Mouse (Mus musculus): ENCODE measurements at regions not wholly inside any gene's neighbourhood (a gene's known extent, or its start where the extent isn't known, plus 50 kb on each side); places are given as distances from the start of the nearest gene placed in this dataset.

DNA sequence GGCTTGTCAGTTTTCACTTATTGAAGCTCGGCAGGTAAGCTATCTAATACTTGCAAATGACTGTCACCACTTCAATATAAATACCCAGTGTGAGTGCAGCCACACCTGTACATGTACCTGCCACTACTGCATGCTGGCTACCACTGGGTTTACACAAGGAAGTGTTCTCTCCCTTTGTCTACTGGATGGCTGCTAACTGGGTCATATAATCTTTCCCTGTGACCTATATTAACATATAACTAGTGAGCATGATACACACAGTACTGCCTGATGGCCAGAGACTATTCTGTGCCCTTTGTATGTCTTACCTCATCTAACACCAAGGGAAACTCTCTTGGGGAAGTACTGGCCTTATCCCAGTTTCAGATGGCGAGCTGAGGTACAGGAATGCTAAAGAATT lies 285.5 kb upstream of the Id2 start:
- Histone ChIP-seq H3K27ac (no peak overlapping the region), H3K4me2 (no peak overlapping the region), H3K9me3 (replicated peaks) (no peaks in the 10 kb centered on the region), H3K27me3 (no peaks in the 10 kb centered on the region), H3K4me3 (no peak overlapping the region), H3K36me3 (ENCODE audit: poor library complexity, severe bottlenecking) (no peaks in the 10 kb centered on the region), H3K9ac (no peak overlapping the region), H3K4me1 (no peaks in the 10 kb centered on the region)
- ATAC-seq = no peak
- WGBS = 90% methylated on average over 2 of the region's 2 CpGs

DNA sequence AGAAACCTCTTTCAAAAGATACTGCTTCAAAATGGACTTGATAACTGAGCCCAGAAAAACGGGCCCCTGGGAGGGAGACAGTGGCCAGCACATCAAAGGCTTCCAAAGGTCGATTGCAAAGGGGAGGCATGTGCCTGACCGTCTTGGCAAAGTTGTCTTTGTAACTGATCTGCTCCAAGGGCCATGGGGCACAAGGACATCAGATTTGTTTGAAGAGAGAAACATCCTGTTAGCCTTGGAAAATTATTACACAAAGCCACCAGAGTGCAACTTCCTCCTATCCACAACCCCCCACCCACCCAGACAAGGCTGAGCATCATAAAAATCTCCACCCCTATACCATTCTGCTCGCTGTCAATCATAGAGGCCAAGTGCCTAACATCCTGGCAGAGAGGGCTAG lies 284.7 kb upstream of the Id2 start:
- ATAC-seq = no peak
- 67% methylated on average over 4 of the region's 4 CpGs for WGBS

DNA sequence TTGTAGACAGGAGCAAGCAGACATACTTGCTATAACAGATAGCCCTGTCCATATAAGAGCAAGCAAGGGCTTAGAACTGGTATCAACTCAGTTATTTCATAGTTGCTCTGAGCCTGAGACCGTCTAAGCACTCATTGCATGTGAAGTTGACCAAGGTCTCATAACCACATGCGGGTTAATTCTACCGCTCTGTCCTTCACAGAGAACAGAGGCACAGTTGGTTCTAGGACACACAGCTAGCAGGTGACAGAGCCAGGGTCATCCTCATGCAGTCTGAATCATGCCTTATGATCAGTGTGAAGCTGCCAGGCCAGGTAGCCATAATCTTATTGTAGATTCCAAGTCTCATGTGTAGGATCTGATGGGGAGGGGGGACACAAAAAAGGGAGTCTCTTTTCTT lies 283.1 kb upstream of the Id2 start:
- WGBS = 93% methylated on average over 3 of the region's 3 CpGs
- ATAC-seq = no peak

More for the DNA sequence above, 284.7 kb upstream of the Id2 start:
- Histone ChIP-seq H3K27ac (no peak overlapping the region), H3K9ac (no peak overlapping the region), H3K4me1 (peaks cover 4% of the 10 kb centered on the region), H3K36me3 (ENCODE audit: poor library complexity, severe bottlenecking) (no peaks in the 10 kb centered on the region), H3K9me3 (replicated peaks) (no peaks in the 10 kb centered on the region), H3K27me3 (no peaks in the 10 kb centered on the region), H3K4me3 (no peak overlapping the region), H3K4me2 (no peak overlapping the region)

DNA sequence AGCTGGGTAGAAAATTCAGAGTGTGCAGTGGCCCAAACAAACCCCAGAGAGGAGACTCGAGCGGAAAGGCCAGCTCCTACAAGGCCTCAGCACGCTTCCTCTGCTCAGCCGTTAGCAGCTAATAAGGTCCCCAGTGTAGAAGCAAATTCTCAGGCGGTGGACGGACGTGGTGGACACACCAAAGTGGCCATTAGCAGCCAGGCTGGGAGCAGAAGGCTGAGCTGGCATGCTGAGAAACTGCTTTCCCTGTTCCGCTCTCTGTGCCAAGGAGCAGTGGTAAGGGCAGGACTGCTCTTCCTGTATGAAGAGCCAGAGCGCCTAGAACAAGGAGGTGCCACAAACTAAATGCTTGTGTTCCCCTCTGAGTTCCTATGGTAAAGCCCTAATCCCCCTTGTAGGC lies 282.1 kb upstream of the Id2 start:
- Histone ChIP-seq H3K36me3 (ENCODE audit: poor library complexity, severe bottlenecking) (no peaks in the 10 kb centered on the region), H3K4me3 (no peak overlapping the region), H3K27me3 (no peaks in the 10 kb centered on the region), H3K9me3 (replicated peaks) (no peaks in the 10 kb centered on the region), H3K4me1 (peaks cover 10% of the 10 kb centered on the region), H3K27ac (no peak overlapping the region), H3K9ac (no peak overlapping the region), H3K4me2 (no peak overlapping the region)
- ATAC-seq = no peak
- WGBS = 72% methylated on average over 9 of the region's 9 CpGs

More for the DNA sequence above, 283.1 kb upstream of the Id2 start:
- H3K4me3 ChIP-seq = no peak overlapping the region
- H3K27me3 ChIP-seq = no peaks in the 10 kb centered on the region
- H3K27ac ChIP-seq = no peak overlapping the region
- H3K9ac ChIP-seq = no peak overlapping the region
- peaks cover 10% of the 10 kb centered on the region for H3K4me1 ChIP-seq
- H3K4me2 ChIP-seq = no peak overlapping the region
- H3K9me3 ChIP-seq (replicated peaks) = no peaks in the 10 kb centered on the region
- no peaks in the 10 kb centered on the region for H3K36me3 ChIP-seq (ENCODE audit: poor library complexity, severe bottlenecking)

DNA sequence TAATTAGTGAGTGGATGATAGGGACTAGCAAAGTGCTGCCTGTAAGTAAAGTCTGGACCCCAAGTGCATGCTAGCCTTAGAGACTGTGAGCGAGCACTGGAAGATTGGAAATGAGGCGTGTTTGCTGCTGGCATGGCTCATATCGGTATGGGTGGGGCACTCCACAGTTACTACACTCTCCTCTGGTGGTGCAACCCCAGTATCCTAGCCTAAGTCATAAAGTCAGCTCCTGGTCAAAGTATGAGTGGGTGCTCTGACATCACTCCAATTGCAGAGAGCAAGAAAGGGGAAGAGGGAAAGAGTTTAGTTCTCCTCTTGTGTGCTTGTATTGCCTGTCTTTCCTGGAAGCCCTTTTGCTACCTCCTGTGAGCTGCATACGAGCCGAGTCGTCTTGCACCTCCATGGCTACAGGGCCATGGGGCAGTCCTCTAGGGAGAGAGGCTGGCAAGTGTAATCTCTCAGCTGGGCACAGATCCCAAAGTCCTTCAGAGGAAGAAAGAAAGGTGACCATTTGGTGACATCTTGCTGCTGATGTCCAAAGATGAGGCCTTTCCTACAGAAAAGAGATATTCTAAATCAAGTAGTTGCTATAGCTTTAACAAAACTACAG lies 281.2 kb upstream of the Id2 start:
- Histone ChIP-seq H3K4me3 (no peak overlapping the region), H3K4me1 (peaks cover 10% of the 10 kb centered on the region), H3K9ac (no peak overlapping the region), H3K27me3 (no peaks in the 10 kb centered on the region), H3K27ac (no peak overlapping the region), H3K36me3 (ENCODE audit: poor library complexity, severe bottlenecking) (no peaks in the 10 kb centered on the region), H3K4me2 (no peak overlapping the region), H3K9me3 (replicated peaks) (no peaks in the 10 kb centered on the region)
- WGBS = 86% methylated on average over 6 of the region's 6 CpGs
- no peak for ATAC-seq

DNA sequence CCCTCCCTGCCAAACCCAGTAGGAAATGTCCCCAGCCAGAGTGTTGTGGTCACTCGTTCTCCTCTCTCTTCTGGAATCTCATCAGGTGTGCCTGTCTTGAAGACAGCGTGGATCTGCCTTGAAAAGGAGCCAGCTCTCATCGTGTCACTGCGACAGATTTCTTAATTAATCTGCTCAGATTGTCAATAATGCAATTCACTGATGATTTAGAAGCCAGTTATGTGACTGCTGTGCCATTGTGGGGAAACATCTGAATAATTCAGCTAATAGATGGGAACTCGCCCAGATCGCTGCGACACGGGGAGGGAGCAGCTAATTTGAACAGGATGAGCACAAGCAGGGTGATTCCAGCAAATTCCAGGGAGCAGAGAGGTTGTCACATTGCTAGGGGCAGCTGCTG lies 279.5 kb upstream of the Id2 start:
- Histone ChIP-seq H3K9me3 (replicated peaks) (no peaks in the 10 kb centered on the region), H3K27me3 (no peaks in the 10 kb centered on the region), H3K4me1 (peaks cover 10% of the 10 kb centered on the region), H3K36me3 (ENCODE audit: poor library complexity, severe bottlenecking) (no peaks in the 10 kb centered on the region), H3K4me3 (no peak overlapping the region), H3K4me2 (no peak overlapping the region), H3K9ac (no peak overlapping the region), H3K27ac (no peak overlapping the region)
- 28% methylated on average over 8 of the region's 8 CpGs for WGBS
- no peak for ATAC-seq

DNA sequence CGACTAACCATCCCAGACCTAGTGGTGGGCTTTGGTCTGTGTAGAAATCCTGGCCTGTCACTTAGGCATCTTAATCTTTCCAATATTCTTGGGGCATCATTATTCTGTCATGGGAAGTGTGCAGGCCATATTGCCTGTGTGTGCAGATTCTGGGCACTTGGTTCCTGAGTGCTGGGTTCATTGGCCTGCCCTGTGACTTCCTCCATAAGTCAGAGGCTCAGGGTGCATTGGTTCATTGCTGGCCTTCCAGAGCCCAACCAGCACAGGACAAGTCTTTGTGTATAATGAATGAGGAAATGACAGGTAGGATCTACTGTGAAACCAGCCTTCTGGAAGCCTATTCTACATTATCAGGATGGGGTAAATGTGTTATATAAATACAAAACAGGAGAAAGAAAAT lies 270.6 kb upstream of the Id2 start:
- H3K9ac ChIP-seq = no peak overlapping the region

DNA sequence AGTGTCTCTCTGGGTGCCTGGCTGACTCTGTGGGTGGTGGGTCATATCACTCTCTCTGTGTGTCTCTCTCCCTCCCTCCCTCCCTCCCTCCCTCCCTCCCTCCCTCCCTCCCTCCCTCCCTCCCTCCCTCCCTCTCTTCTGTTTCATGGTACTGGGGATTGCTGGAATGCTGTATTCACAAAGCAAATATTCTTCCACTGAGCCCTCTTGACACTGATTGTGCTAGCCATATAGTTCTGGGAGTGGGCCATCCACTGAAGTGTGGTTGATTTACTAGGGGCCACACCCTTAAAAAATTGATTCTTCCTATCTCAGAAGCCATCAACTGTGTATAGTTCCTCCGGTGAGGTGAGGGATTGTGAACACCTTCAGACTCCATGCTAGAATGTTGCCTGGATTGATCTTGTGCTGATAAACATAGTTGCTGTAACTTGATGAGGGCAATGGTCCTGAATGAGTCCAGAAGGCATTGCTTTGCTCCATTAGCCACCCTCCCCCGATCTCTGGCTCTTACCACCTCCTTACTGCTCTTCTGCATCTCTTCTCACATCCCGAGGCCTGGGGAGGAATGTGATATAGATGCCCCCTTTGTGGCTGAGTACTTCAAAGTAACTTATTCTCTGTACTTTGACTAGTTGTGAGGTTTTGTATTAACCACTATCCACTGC lies 268.8 kb upstream of the Id2 start:
- H3K4me3 ChIP-seq = no peak overlapping the region
- H3K4me1 ChIP-seq = no peaks in the 10 kb centered on the region
- no peak for ATAC-seq
- no peak overlapping the region for H3K4me2 ChIP-seq
- 84% methylated on average over 3 of the region's 3 CpGs for WGBS
- H3K36me3 ChIP-seq (ENCODE audit: poor library complexity, severe bottlenecking) = no peaks in the 10 kb centered on the region
- H3K27me3 ChIP-seq = no peaks in the 10 kb centered on the region
- H3K9ac ChIP-seq = no peak overlapping the region
- no peaks in the 10 kb centered on the region for H3K9me3 ChIP-seq (replicated peaks)
- H3K27ac ChIP-seq = no peak overlapping the region

More for the DNA sequence above, 270.6 kb upstream of the Id2 start:
- 96% methylated on average over 1 of the region's 1 CpGs for WGBS
- no peak for ATAC-seq
- H3K27ac ChIP-seq = no peak overlapping the region
- H3K4me1 ChIP-seq = no peaks in the 10 kb centered on the region
- H3K27me3 ChIP-seq = no peaks in the 10 kb centered on the region
- H3K36me3 ChIP-seq (ENCODE audit: poor library complexity, severe bottlenecking) = no peaks in the 10 kb centered on the region
- no peak overlapping the region for H3K4me3 ChIP-seq
- H3K9me3 ChIP-seq (replicated peaks) = no peaks in the 10 kb centered on the region
- H3K4me2 ChIP-seq = no peak overlapping the region

DNA sequence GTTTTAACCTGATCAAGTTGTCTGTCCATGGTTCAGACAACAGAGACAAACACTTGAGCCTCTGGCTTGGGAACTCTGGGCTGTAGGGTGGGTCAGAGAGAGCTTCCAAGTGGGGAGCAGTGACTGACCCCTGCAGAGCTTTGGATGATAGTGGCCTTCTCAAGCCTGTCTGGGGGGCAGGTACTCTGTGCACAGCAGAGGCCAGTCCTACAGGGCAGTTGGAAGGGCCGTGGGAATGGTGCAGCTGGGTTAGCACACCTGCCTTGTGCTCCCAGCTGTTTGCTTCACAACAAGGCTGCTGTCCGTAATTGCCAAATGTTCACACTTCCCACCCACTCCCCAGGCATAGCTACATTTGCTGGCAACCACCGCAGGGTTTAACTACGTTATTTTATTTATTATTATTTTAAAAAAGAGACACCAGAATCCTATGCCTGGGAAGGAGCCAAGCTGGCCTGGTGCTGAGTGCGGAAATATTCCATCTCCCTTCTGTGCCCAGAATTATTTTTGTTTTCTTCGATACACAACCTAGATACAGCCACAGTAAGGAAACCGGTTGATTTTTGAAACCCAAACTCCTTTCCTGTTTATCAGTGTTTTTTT lies 268.1 kb upstream of the Id2 start:
- Histone ChIP-seq H3K4me1 (no peaks in the 10 kb centered on the region), H3K9me3 (replicated peaks) (no peaks in the 10 kb centered on the region), H3K4me3 (no peak overlapping the region), H3K36me3 (ENCODE audit: poor library complexity, severe bottlenecking) (no peaks in the 10 kb centered on the region), H3K27me3 (no peaks in the 10 kb centered on the region), H3K4me2 (no peak overlapping the region), H3K9ac (no peak overlapping the region), H3K27ac (no peak overlapping the region)
- 76% methylated on average over 7 of the region's 7 CpGs for WGBS
- ATAC-seq = no peak

DNA sequence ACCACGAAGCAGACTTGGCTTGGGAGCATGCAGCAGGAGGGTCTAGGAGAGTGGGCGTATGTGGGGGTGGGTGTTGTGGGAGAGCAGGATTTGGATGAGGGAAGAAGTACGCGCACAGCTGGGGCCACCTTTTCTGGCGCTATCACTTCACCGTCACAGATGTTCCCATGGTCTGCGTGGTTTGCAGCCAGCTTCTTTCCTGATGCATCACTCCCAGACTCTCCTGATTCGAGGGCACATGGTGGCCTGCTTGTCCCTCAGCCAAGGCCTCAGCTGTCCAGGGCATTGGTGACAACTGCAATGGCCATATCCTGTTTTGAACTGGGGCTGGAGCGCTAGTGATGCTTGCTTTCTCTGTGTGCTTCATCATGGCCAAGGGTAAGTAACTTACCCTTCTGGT lies 266.9 kb upstream of the Id2 start:
- no peaks in the 10 kb centered on the region for H3K27me3 ChIP-seq
- no peak for ATAC-seq
- H3K9me3 ChIP-seq (replicated peaks) = no peaks in the 10 kb centered on the region
- H3K36me3 ChIP-seq (ENCODE audit: poor library complexity, severe bottlenecking) = no peaks in the 10 kb centered on the region
- 92% methylated on average over 9 of the region's 9 CpGs for WGBS
- no peak overlapping the region for H3K4me3 ChIP-seq
- H3K4me2 ChIP-seq = no peak overlapping the region
- no peaks in the 10 kb centered on the region for H3K4me1 ChIP-seq
- H3K9ac ChIP-seq = no peak overlapping the region
- H3K27ac ChIP-seq = no peak overlapping the region

DNA sequence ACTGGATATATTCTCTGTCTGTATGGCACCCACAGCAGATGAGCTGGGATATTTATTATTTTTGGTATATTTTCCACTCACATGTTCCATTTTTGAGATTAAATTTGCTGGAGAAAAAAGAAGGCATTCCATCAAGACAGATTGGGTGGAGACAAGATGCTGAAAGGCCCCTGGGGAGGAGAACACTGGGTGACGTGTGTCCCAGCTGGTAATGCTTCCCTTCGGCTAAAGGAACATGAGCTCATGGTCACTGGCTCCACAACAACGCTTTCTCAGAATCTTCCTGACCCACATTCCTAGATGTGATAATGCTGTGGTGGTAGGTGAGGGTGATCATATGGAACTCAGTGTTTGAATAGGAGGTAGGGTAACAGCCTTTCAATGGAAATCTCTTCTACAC lies 266.4 kb upstream of the Id2 start:
- ATAC-seq = no peak

DNA sequence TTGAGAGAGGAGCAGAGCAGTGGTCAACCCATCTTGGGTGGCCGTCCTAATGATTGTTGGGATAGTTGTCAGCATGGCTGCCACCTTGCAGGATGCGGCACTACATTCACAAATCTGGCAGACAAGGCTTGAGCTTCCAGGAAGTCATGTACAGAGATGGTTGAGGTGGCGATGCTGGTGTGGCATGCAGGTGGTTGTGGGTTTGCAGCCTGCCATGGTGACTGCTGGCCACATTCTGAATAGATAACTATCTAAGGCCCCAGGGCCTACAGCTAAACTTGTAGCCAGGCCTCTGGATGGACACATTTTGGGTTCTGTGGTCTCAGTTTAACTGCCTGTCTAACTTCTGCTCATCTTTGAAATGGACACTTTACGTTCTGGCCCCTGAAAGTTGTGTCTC lies 265.8 kb upstream of the Id2 start:
- ATAC-seq = no peak
- 91% methylated on average over 4 of the region's 4 CpGs for WGBS
- no peak overlapping the region for H3K4me2 ChIP-seq

More for the DNA sequence above, 266.4 kb upstream of the Id2 start:
- Histone ChIP-seq H3K36me3 (ENCODE audit: poor library complexity, severe bottlenecking) (no peaks in the 10 kb centered on the region), H3K27me3 (no peaks in the 10 kb centered on the region), H3K27ac (no peak overlapping the region), H3K9me3 (replicated peaks) (no peaks in the 10 kb centered on the region), H3K4me3 (no peak overlapping the region), H3K4me2 (no peak overlapping the region), H3K9ac (no peak overlapping the region), H3K4me1 (no peaks in the 10 kb centered on the region)
- 90% methylated on average over 3 of the region's 3 CpGs for WGBS

DNA sequence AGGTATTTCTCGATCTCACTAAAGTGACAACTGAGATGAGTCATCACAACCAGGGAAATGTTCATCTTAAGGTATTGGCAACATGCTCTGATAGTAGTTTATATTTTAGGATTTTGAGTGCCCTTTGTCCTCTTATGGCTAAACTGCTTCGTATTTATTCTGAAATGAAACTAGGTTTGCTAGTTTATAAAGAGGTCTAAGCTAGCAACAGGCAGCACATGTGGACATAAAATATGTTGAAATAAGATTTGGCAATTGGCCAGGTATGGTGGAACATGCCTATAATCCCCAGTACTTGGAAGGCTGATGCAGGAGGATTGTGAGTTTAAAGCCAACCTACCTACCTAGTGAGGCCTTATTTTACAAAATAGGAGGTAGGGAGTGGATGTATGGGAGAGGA lies 263.8 kb upstream of the Id2 start:
- WGBS = 91% methylated on average over 2 of the region's 2 CpGs
- Histone ChIP-seq H3K4me1 (no peaks in the 10 kb centered on the region), H3K4me2 (no peak overlapping the region), H3K9ac (no peak overlapping the region), H3K36me3 (ENCODE audit: poor library complexity, severe bottlenecking) (no peaks in the 10 kb centered on the region), H3K9me3 (replicated peaks) (no peaks in the 10 kb centered on the region), H3K27me3 (no peaks in the 10 kb centered on the region), H3K4me3 (no peak overlapping the region), H3K27ac (no peak overlapping the region)
- ATAC-seq = no peak

More for the DNA sequence above, 265.8 kb upstream of the Id2 start:
- Histone ChIP-seq H3K27me3 (no peaks in the 10 kb centered on the region), H3K9me3 (replicated peaks) (no peaks in the 10 kb centered on the region), H3K9ac (no peak overlapping the region), H3K36me3 (ENCODE audit: poor library complexity, severe bottlenecking) (no peaks in the 10 kb centered on the region), H3K4me1 (no peaks in the 10 kb centered on the region), H3K27ac (no peak overlapping the region), H3K4me3 (no peak overlapping the region)

Measured in forebrain, embryonic 13.5 days (tissue).